In the genomic region with DNA sequence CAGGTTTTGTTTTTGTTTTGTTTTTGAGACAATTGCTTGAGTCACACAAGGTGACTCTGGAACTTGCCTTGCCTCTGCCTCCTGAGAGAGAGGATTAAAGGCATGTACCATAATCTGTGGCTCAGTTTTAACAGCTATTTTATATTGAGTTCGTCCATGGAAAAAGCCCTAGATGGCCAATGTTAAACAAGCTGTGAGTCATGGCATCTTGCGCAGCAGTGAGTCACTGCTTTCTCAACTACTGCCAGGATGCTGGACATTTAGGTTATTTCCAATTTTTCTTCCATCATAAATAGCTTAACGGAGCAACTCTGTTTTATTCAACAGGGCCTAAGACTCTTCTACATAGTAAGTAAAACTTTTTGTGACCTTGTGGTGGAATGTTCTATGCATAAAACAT, we compare ENCODE assay signal across 20 mouse cellular contexts.
A peak's percentile ranks its signal among the peaks of the same experiment; 100 is the strongest.
DNase-seq lines count a peak whose midpoint lies in the region; ATAC-seq and TF ChIP-seq lines count a peak whose summit lies in the region.
"Had no signal": no experiment of that assay in that cellular context is flagged by ENCODE, and none has a peak within 500 bp of the region (broad histone marks: within the 10 kb centered on the region; RNA-seq: fewer than 3 reads in every experiment).

No protein-coding gene starts in this region.

- H3K4me3 ChIP-seq in embryonic facial prominence, embryonic 14.5 days (ENCODE audit: low read depth, low read length), result no peak overlapping the region
- H3K4me3 ChIP-seq in embryonic facial prominence, embryonic 10.5 days, result no peak overlapping the region
- no peak overlapping the region for H3K4me3 ChIP-seq in brown adipose tissue, adult 24 weeks (ENCODE audit: insufficient read depth, low read depth, low read length)
- no peak overlapping the region for H3K4me3 ChIP-seq in midbrain, embryonic 13.5 days (replicated peaks)
- no peak overlapping the region for H3K4me3 ChIP-seq in intestine, embryonic 16.5 days (ENCODE audit: low read length)
- H3K4me3 ChIP-seq: heart, embryonic 13.5 days; hindbrain, embryonic 12.5 days; intestine, embryonic 15.5 days; liver, embryonic 12.5 days; neural tube, embryonic 15.5 days; stomach, embryonic 15.5 days had no signal

- H3K9me3 ChIP-seq in embryonic facial prominence, embryonic 14.5 days (ENCODE audit: control insufficient read depth, low read length), result no peaks in the 10 kb centered on the region
- no peaks in the 10 kb centered on the region for H3K9me3 ChIP-seq in embryonic facial prominence, embryonic 10.5 days
- H3K9me3 ChIP-seq in midbrain, embryonic 13.5 days, result no peaks in the 10 kb centered on the region
- H3K9me3 ChIP-seq in intestine, embryonic 16.5 days (ENCODE audit: control insufficient read depth, low read length), result no peaks in the 10 kb centered on the region
- H3K9me3 ChIP-seq: G1E; heart, embryonic 13.5 days; hindbrain, embryonic 12.5 days; intestine, embryonic 15.5 days; liver, embryonic 12.5 days; neural tube, embryonic 15.5 days; stomach, embryonic 15.5 days had no signal

- no peak overlapping the region for H3K9ac ChIP-seq in embryonic facial prominence, embryonic 14.5 days (ENCODE audit: low read depth, low read length)
- no peak overlapping the region for H3K9ac ChIP-seq in midbrain, embryonic 13.5 days (replicated peaks)
- no peak overlapping the region for H3K9ac ChIP-seq in intestine, embryonic 16.5 days (ENCODE audit: low read depth, low read length)
- H3K9ac ChIP-seq: heart, embryonic 13.5 days; hindbrain, embryonic 12.5 days; intestine, embryonic 15.5 days; liver, embryonic 12.5 days; neural tube, embryonic 15.5 days; stomach, embryonic 15.5 days had no signal

- CTCF ChIA-PET in Patski (lab: Charles Lee), result interaction anchor here (1.0 kb wide), 1 partner anchor 10 kb away, joined by 3 read pairs; no protein-coding TSS in a partner anchor

- WGBS in embryonic facial prominence, embryonic 14.5 days, result 94% methylated on average over 3 of the region's 3 CpGs
- 97% methylated on average over 3 of the region's 3 CpGs for WGBS in embryonic facial prominence, embryonic 10.5 days
- WGBS in midbrain, embryonic 13.5 days, result 95% methylated on average over 3 of the region's 3 CpGs
- 76% methylated on average over 3 of the region's 3 CpGs for WGBS in intestine, embryonic 16.5 days

- POLR2A ChIA-PET in Patski (lab: Charles Lee), result no interaction called here

- H3K4me2 ChIP-seq in embryonic facial prominence, embryonic 14.5 days (ENCODE audit: low read depth, low read length), result no peak overlapping the region
- H3K4me2 ChIP-seq in midbrain, embryonic 13.5 days (replicated peaks), result no peak overlapping the region
- no peak overlapping the region for H3K4me2 ChIP-seq in intestine, embryonic 16.5 days (ENCODE audit: low read depth, low read length)
- H3K4me2 ChIP-seq: heart, embryonic 13.5 days; hindbrain, embryonic 12.5 days; intestine, embryonic 15.5 days; liver, embryonic 12.5 days; neural tube, embryonic 15.5 days; stomach, embryonic 15.5 days had no signal

- no peaks in the 10 kb centered on the region for H3K27me3 ChIP-seq in embryonic facial prominence, embryonic 14.5 days (replicated peaks; ENCODE audit: control insufficient read depth, insufficient read depth, low read length)
- no peaks in the 10 kb centered on the region for H3K27me3 ChIP-seq in embryonic facial prominence, embryonic 10.5 days (replicated peaks; ENCODE audit: low read depth, poor library complexity, severe bottlenecking)
- no peaks in the 10 kb centered on the region for H3K27me3 ChIP-seq in Patski
- H3K27me3 ChIP-seq in midbrain, embryonic 13.5 days, result no peaks in the 10 kb centered on the region
- H3K27me3 ChIP-seq in intestine, embryonic 16.5 days (replicated peaks; ENCODE audit: control insufficient read depth, insufficient read depth, low read length), result no peaks in the 10 kb centered on the region
- H3K27me3 ChIP-seq: heart, embryonic 13.5 days; hindbrain, embryonic 12.5 days; intestine, embryonic 15.5 days; liver, embryonic 12.5 days; neural tube, embryonic 15.5 days; stomach, embryonic 15.5 days had no signal

- peaks cover 26% of the 10 kb centered on the region; the same call in 1 of the 2 replicates for H3K4me1 ChIP-seq in embryonic facial prominence, embryonic 14.5 days (ENCODE audit: control insufficient read depth, insufficient read depth, low read length)
- peaks cover 13% of the 10 kb centered on the region for H3K4me1 ChIP-seq in embryonic facial prominence, embryonic 10.5 days
- H3K4me1 ChIP-seq in brown adipose tissue, adult 24 weeks (ENCODE audit: control insufficient read depth, insufficient read depth, insufficient read length, low read length), result peaks cover 3% of the 10 kb centered on the region; the same call in 1 of the 2 replicates
- H3K4me1 ChIP-seq in midbrain, embryonic 13.5 days (replicated peaks), result peaks cover 6% of the 10 kb centered on the region
- H3K4me1 ChIP-seq in intestine, embryonic 16.5 days (ENCODE audit: control insufficient read depth, insufficient read depth, low read length), result no peaks in the 10 kb centered on the region; the same call in 1 of the 2 replicates

- no peak for ATAC-seq in embryonic facial prominence, embryonic 14.5 days (ENCODE audit: low read depth)
- ATAC-seq in Patski, result peak; percentile 51
- no peak for ATAC-seq in midbrain, embryonic 13.5 days
- ATAC-seq in intestine, embryonic 16.5 days, result no peak
- ATAC-seq: intestine, embryonic 15.5 days; liver, embryonic 12.5 days had no signal

- no peak for DNase-seq in embryonic facial prominence, embryonic 14.5 days (ENCODE audit: low spot score)
- DNase-seq in embryonic facial prominence, embryonic 10.5 days (ENCODE audit: low spot score), result no peak
- peak; percentile 58 for DNase-seq in 3134 (ENCODE audit: extremely low read depth, insufficient read length, low spot score)
- peak; percentile 53 for DNase-seq in Patski (ENCODE audit: low read depth, low spot score)
- DNase-seq in urinary bladder, postnatal 10 days (ENCODE audit: low spot score), result no peak
- DNase-seq: cerebellum, postnatal 14 days; gastrocnemius, postnatal 36 days; kidney, postnatal 10 days; spleen, adult 18-20 months; thymus, postnatal 25 days had no signal

- H3K27ac ChIP-seq in embryonic facial prominence, embryonic 14.5 days (replicated peaks; ENCODE audit: low read depth, low read length), result peak overlapping the region; percentile 6; the same call in 1 of the 2 replicates
- no peak overlapping the region for H3K27ac ChIP-seq in embryonic facial prominence, embryonic 10.5 days (replicated peaks)
- peak overlapping the region; percentile 0; the same call in 1 of the 2 replicates for H3K27ac ChIP-seq in brown adipose tissue, adult 24 weeks (replicated peaks; ENCODE audit: low read depth, low read length)
- H3K27ac ChIP-seq in midbrain, embryonic 13.5 days, result no peak overlapping the region
- H3K27ac ChIP-seq in intestine, embryonic 16.5 days (ENCODE audit: low read length), result no peak overlapping the region
- H3K27ac ChIP-seq: hindbrain, embryonic 12.5 days; intestine, embryonic 15.5 days; liver, embryonic 12.5 days; neural tube, embryonic 15.5 days had no signal

- TF ChIP-seq CTCF in Patski (IDR thresholded peaks at IDR 0.05), result no peak

- no peaks in the 10 kb centered on the region for H3K36me3 ChIP-seq in embryonic facial prominence, embryonic 14.5 days (ENCODE audit: control insufficient read depth, insufficient read depth, low read length)
- H3K36me3 ChIP-seq in embryonic facial prominence, embryonic 10.5 days (replicated peaks), result no peaks in the 10 kb centered on the region
- H3K36me3 ChIP-seq in midbrain, embryonic 13.5 days, result no peaks in the 10 kb centered on the region
- no peaks in the 10 kb centered on the region for H3K36me3 ChIP-seq in intestine, embryonic 16.5 days (ENCODE audit: control insufficient read depth, insufficient read depth, low read length)
- H3K36me3 ChIP-seq: intestine, embryonic 15.5 days; stomach, embryonic 15.5 days had no signal

- in situ Hi-C loops in Patski (cut with MboI; ENCODE audit: low pct_unique_long_range_greater_than_20kb), result no loop called here

Comparison
In these comparisons a context has a peak if more than half of its experiments do, and no peak if none do; other contexts are left out.
1. H3K27ac ChIP-seq: peak in embryonic facial prominence, embryonic 14.5 days (single experiment) and brown adipose tissue, adult 24 weeks (single experiment); none in embryonic facial prominence, embryonic 10.5 days (single experiment), midbrain, embryonic 13.5 days (single experiment) and intestine, embryonic 16.5 days (single experiment).
2. DNase-seq: peak in 3134 (single experiment) and Patski (single experiment); none in embryonic facial prominence, embryonic 14.5 days (single experiment), embryonic facial prominence, embryonic 10.5 days (single experiment) and urinary bladder, postnatal 10 days (single experiment).